Mouse (Mus musculus) C2C12 (cell line): Measurements from ENCODE around the gene Dst. TPM values are rescaled to one million over a fixed set of nuclear protein-coding genes. Genes with fewer than 3 reads are reported as not detected.

ENCODE experiments used
- H3K27me3 ChIP-seq: one replicate; pipeline ENCODE4 v1.6.1; 2011; ENCODE audit not compliant: control insufficient read depth, insufficient read depth, insufficient read length
- H3K36me3 ChIP-seq: one replicate; pipeline ENCODE4 v1.6.1; 2011; ENCODE audit not compliant: control insufficient read depth, insufficient read depth
- H3K4me3 ChIP-seq: one replicate; pipeline ENCODE4 v1.5.1; 2011; ENCODE audit warnings: mild to moderate bottlenecking, control low read depth; ENCODE audit not compliant: poor library complexity, insufficient read depth, severe bottlenecking
- H3K79me2 ChIP-seq: one replicate; pipeline ENCODE4 v1.6.1; 2011; ENCODE audit not compliant: control insufficient read depth, insufficient read depth
- H3K79me3 ChIP-seq: one replicate; pipeline ENCODE4 v1.6.1; 2011; ENCODE audit warnings: low read depth, control low read depth
- H3ac ChIP-seq: one replicate; pipeline ENCODE3; 2011; ENCODE audit warnings: low read depth; ENCODE audit not compliant: control insufficient read depth, insufficient read length
- CEBPB ChIP-seq: IDR thresholded peaks from one replicate; pipeline ENCODE4 v1.6.1; 2011; ENCODE audit warnings: low read depth, mild to moderate bottlenecking, control low read depth, moderate library complexity
- CTCF ChIP-seq: IDR thresholded peaks from one replicate; pipeline ENCODE4 v1.5.1; 2011; ENCODE audit not compliant: control insufficient read depth, insufficient read depth, insufficient read length
- FOSL1 ChIP-seq: IDR thresholded peaks from one replicate; pipeline ENCODE4 v1.8.0; 2011; ENCODE audit warnings: mild to moderate bottlenecking, low read length; ENCODE audit not compliant: poor library complexity, insufficient read depth, severe bottlenecking
- MAX ChIP-seq: IDR thresholded peaks from one replicate; pipeline ENCODE4 v1.6.1; 2011; ENCODE audit warnings: mild to moderate bottlenecking, control low read depth
- MYOD1 ChIP-seq: IDR thresholded peaks from one replicate; pipeline ENCODE4 v1.6.1; 2011; ENCODE audit warnings: low read depth; ENCODE audit not compliant: control insufficient read depth, insufficient read length
- MYOG ChIP-seq: IDR thresholded peaks from one replicate; pipeline ENCODE4 v1.6.1; 2011; ENCODE audit not compliant: control insufficient read depth, insufficient read length; ENCODE audit errors: extremely low read depth
- USF1 ChIP-seq: IDR thresholded peaks from one replicate; pipeline ENCODE4 v1.6.1; 2011; ENCODE audit warnings: low read depth, mild to moderate bottlenecking, control low read depth, moderate library complexity
- polyA plus RNA-seq: library from polyadenylated mRNA; unstranded; fragments of >200 nt; fragmentation: generic; extraction: Trizol; gene quantifications from one replicate; pipeline ENCODE4 v1.2.1, GENCODE M21; 2012; ENCODE audit warnings: missing spikeins

Dst gene
- polyA plus RNA-seq, 1 experiment, result 26.5 TPM

DNA sequence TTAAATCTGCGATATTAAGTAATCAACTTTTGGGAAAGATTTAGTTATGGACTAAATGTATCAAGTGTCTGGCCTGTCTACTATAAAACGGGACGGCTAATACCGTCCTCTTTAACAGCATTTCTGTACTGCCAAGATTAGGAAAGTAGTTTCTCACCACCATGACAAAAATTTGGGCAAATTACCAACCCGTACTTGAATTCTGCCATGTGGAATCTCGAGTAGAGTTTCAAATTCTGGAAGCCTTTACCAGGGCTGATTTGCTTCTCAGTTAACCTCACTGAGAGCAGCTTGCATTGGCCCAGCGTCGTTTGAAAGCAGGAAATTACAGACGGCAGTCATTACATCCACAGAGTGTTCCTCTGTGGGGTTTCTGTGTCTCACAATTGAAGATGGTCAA is 310.8 kb downstream of the Dst start:
- Histone ChIP-seq H3K36me3 (peaks cover 87% of the 10 kb centered on the region), H3K79me3 (no peaks in the 10 kb centered on the region), H3ac (no peak overlapping the region), H3K79me2 (no peaks in the 10 kb centered on the region), H3K4me3 (no peak overlapping the region), H3K27me3 (no peaks in the 10 kb centered on the region)
- TF ChIP-seq MYOG (no peak), CEBPB (no peak), FOSL1 (no peak), USF1 (no peak), CTCF (no peak), MYOD1 (no peak), MAX (no peak)

DNA sequence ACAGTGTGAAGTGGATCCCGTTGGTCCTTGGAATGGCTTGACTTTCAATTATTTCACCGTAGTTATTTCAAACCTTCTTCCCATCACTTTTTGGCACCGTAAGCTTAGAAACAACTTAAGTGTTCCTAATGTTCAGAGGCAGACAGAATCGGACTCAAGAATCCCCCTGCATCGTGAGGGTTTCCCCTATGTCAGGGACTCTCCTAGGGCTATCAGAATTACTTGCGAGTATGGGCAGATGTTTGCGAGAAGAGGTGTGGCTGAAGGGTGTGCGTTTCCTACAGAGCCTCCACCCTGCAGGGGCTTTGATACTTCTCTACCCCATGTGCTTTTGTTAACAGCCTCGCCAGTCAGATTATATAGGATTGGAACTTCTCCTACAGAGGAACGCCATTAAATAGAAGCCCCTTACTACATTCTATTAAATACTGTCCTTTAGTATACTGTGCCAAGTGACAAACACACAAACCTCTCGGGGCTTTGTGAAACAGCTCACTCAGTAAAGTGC is 312.1 kb downstream of the Dst start:
- Histone ChIP-seq H3ac (no peak overlapping the region), H3K79me3 (no peaks in the 10 kb centered on the region), H3K36me3 (peaks cover 88% of the 10 kb centered on the region), H3K79me2 (no peaks in the 10 kb centered on the region), H3K4me3 (no peak overlapping the region), H3K27me3 (no peaks in the 10 kb centered on the region)
- TF ChIP-seq MYOG, result no peak
- no peak for TF ChIP-seq CEBPB

DNA sequence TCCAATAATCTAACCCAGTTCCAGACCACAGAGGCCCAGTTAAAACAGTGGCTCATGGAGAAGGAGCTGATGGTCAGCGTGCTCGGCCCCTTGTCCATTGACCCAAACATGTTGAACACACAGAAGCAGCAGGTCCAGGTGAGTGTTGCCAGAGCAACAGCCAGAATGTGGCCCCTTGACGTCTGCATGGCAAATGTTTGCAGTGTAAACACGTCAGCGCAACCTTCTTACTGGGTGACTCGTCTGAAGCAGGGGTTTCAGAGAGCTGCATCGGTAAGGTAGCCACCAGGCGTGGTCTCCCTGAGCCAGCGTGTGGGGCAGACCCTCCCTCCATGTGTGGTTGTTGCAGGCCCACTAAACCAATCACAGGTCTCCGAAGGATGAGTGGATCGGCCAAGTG is 315.8 kb downstream of the Dst start:
- Histone ChIP-seq H3K79me3 (no peaks in the 10 kb centered on the region), H3ac (no peak overlapping the region), H3K27me3 (no peaks in the 10 kb centered on the region), H3K36me3 (peaks cover 90% of the 10 kb centered on the region), H3K79me2 (no peaks in the 10 kb centered on the region), H3K4me3 (no peak overlapping the region)
- TF ChIP-seq MYOG (no peak), CEBPB (no peak), MYOD1 (no peak), MAX (no peak), USF1 (no peak), FOSL1 (no peak), CTCF (no peak)

DNA sequence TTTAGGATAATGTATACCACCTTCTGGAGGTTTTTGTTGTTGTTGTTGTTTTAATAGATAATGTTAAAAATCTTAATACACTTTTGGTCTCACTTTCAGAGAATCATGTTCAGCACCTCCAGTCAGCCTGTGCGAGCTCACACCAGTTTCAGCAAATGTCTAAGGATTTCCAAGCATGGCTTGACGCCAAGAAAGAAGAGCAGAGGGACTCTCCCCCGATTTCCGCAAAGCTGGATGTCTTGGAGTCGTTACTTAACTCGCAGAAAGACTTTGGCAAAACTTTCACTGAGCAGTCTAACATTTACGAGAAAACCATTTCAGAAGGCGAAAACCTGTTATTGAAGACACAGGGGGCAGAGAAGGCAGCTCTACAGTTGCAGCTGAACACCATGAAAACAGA is 319.7 kb downstream of the Dst start:
- Histone ChIP-seq H3K36me3 (peaks cover 79% of the 10 kb centered on the region), H3K79me3 (peaks cover 9% of the 10 kb centered on the region), H3ac (no peak overlapping the region), H3K79me2 (peaks cover 14% of the 10 kb centered on the region), H3K27me3 (no peaks in the 10 kb centered on the region), H3K4me3 (no peak overlapping the region)
- no peak for TF ChIP-seq MAX
- no peak for TF ChIP-seq USF1
- TF ChIP-seq CEBPB, result no peak
- no peak for TF ChIP-seq CTCF
- no peak for TF ChIP-seq MYOD1
- no peak for TF ChIP-seq FOSL1
- TF ChIP-seq MYOG, result no peak

DNA sequence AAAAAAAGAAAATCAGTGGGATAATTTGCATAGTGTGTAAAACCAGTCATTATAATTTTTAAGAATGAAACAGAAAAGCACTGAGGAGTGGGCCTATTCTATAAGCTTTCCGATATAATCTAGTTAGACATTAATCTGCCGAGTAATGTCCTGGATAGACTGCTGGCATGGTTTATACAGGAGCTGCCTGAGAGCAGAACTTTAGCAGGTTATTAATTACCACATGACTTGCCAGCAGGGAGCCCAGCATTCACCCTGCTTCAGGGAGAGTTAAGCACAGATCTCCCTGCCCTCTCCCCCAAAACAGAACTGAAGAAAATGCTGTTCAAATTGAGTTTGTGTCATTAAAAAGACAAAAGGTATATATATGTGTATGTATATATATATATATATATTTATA is 323.0 kb downstream of the Dst start:
- Histone ChIP-seq H3K79me2 (peaks cover 47% of the 10 kb centered on the region), H3K79me3 (peaks cover 21% of the 10 kb centered on the region), H3K36me3 (peaks cover 52% of the 10 kb centered on the region), H3ac (no peak overlapping the region), H3K4me3 (no peak overlapping the region), H3K27me3 (no peaks in the 10 kb centered on the region)
- TF ChIP-seq USF1 (no peak), CEBPB (no peak), MAX (no peak), CTCF (no peak), MYOD1 (no peak), MYOG (no peak), FOSL1 (no peak)

DNA sequence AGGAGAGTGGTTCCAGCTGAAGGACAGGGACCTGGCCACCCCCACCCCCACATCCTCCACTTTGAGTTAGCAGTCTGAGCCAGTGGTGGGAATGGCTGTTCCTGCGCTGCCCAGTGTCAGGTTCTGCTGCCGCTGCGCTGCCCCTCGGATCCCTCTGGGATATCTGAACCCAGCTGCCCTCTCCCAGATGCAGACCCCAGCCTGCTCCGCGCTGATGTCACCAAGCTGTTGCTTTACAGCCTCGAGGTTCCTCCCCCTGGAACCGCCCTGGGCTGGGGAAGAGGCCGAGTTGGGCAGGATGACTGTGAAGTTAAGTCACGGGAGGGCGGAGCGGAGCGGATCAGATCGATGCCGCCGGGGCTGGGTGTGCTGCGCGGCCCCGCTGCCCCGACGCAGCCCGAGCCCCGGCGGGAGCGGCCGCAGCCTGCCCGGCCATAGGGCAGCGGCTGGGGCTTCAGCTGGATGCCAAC is 328.3 kb downstream of the Dst start:
- no peak overlapping the region for H3K4me3 ChIP-seq
- H3K27me3 ChIP-seq, result no peaks in the 10 kb centered on the region
- peaks cover 38% of the 10 kb centered on the region for H3K79me3 ChIP-seq
- peaks cover 37% of the 10 kb centered on the region for H3K36me3 ChIP-seq
- peak overlapping the region; percentile 53 for H3ac ChIP-seq
- TF ChIP-seq CTCF, result no peak
- TF ChIP-seq FOSL1, result no peak
- no peak for TF ChIP-seq CEBPB
- TF ChIP-seq USF1, result no peak
- no peak for TF ChIP-seq MYOG
- no peak for TF ChIP-seq MYOD1
- TF ChIP-seq MAX, result no peak
- H3K79me2 ChIP-seq, result peaks cover 90% of the 10 kb centered on the region
